Mouse (Mus musculus): ENCODE measurements around the gene Grap. TPM values are rescaled to one million over a fixed set of nuclear protein-coding genes. Genes with fewer than 3 reads are reported as not detected.
"Not testable (repeated sequence)": the region's sequence is repeated elsewhere in the genome, so short reads cannot be mapped to it uniquely, and the experiment has no call there.

Gene Grap
- polyA plus RNA-seq, 1 experiment from 2014 or later = 7.4 TPM

- Histone ChIP-seq H3K27ac (no peak overlapping the region), H3K36me3 (no peaks in the 10 kb centered on the region), H3K27me3 (no peaks in the 10 kb centered on the region), H3K4me3 (peak overlapping the region; percentile 37), H3K4me1 (peaks cover 12% of the 10 kb centered on the region; the same call in 1 of the 2 replicates), H3K4me2 (replicated peaks) (peak overlapping the region; percentile 76), H3K9ac (no peak overlapping the region; the same call in 1 of the 2 replicates), H3K9me3 (no peaks in the 10 kb centered on the region)
- 13% methylated on average over 6 of the region's 6 CpGs for WGBS
- no peak for ATAC-seq (ENCODE audit: insufficient number of reproducible peaks, insufficient read depth, low FRiP score, low TSS enrichment)
Measured at GRCm38 (mm10) chr11:61619356-61619755, 33.7 kb upstream of the Grap start.

DNA sequence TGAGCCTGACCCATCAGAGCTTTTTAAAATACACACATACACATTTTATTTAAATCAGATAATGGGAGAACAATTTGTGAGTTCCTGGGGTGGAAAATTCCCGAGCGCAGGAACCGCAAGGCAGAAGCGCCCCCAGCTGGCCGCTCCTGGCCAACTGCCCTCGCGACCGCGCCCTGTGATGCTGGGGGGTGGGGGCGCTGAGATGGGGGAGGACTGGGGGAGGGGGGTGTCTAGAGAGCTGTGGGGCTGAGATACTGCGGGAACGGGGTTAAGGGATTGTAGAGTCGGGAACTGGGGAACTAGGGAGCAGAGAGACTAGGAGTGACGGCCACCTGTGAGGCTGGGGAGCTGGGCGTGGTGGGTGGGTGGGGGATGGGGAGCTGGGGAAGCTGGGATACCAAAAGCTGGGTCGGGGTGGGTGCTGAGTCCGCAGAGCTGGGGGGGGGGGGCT is 33.2 kb upstream of the Grap start:
- WGBS = 3% methylated on average over 17 of the region's 17 CpGs
- Histone ChIP-seq H3K27me3 (no peaks in the 10 kb centered on the region), H3K27ac (no peak overlapping the region), H3K4me2 (replicated peaks) (peak overlapping the region; percentile 76), H3K36me3 (no peaks in the 10 kb centered on the region), H3K4me1 (peaks cover 12% of the 10 kb centered on the region; the same call in 1 of the 2 replicates), H3K9me3 (no peaks in the 10 kb centered on the region), H3K9ac (peak overlapping the region; percentile 27; the same call in 1 of the 2 replicates), H3K4me3 (peak overlapping the region; percentile 37)
- ATAC-seq (ENCODE audit: insufficient number of reproducible peaks, insufficient read depth, low FRiP score, low TSS enrichment) = 0 out of 2 replicates have a peak, but pooled peaks have one; percentile 1

GRCm38 (mm10) chr11:61620254-61620670 is 32.8 kb upstream of the Grap start:
- Histone ChIP-seq H3K9ac (peak overlapping the region; percentile 27; the same call in 1 of the 2 replicates), H3K36me3 (no peaks in the 10 kb centered on the region), H3K27me3 (no peaks in the 10 kb centered on the region), H3K4me2 (replicated peaks) (peak overlapping the region; percentile 76), H3K9me3 (no peaks in the 10 kb centered on the region), H3K4me3 (peak overlapping the region; percentile 37), H3K27ac (no peak overlapping the region), H3K4me1 (peaks cover 12% of the 10 kb centered on the region; the same call in 1 of the 2 replicates)
- WGBS = under 1% methylated on average over 17 of the region's 17 CpGs
- 0 out of 2 replicates have a peak, but pooled peaks have one; percentile 52 for ATAC-seq (ENCODE audit: insufficient number of reproducible peaks, insufficient read depth, low FRiP score, low TSS enrichment)

DNA sequence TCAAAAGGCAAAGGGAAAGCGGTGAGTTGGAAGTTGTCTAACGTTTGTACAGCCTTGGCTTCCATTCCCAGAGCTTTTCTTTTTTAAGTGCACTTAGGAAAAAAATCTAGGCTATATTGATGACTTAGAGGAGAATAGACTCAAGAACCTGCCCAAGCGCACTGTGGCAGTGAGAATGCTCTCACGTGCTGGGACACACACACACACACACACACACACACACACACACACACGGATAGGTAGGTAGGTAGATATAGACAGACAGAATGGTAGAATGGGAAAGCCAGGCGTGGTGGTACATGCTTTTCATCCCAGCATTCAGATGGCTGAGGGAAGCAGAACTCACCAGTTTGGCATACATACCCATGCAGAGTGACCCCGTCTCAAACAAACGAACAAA is 32.3 kb upstream of the Grap start:
- 66% methylated on average over 8 of the region's 8 CpGs for WGBS
- H3K4me2 ChIP-seq (replicated peaks) = peak overlapping the region; percentile 76
- no peak for ATAC-seq (ENCODE audit: insufficient number of reproducible peaks, insufficient read depth, low FRiP score, low TSS enrichment)
- H3K27ac ChIP-seq = no peak overlapping the region
- no peaks in the 10 kb centered on the region for H3K36me3 ChIP-seq
- H3K4me3 ChIP-seq = peak overlapping the region; percentile 37; the same call in 1 of the 2 replicates
- H3K27me3 ChIP-seq = no peaks in the 10 kb centered on the region
- H3K9me3 ChIP-seq = no peaks in the 10 kb centered on the region
- H3K4me1 ChIP-seq = peaks cover 9% of the 10 kb centered on the region; the same call in 1 of the 2 replicates
- H3K9ac ChIP-seq = no peak overlapping the region

GRCm38 (mm10) chr11:61625136-61625535 is 27.9 kb upstream of the Grap start:
- no peaks in the 10 kb centered on the region for H3K27me3 ChIP-seq
- 74% methylated on average over 7 of the region's 7 CpGs for WGBS
- no peak for ATAC-seq (ENCODE audit: insufficient number of reproducible peaks, insufficient read depth, low FRiP score, low TSS enrichment)
- no peaks in the 10 kb centered on the region for H3K36me3 ChIP-seq
- H3K9me3 ChIP-seq = no peaks in the 10 kb centered on the region
- no peaks in the 10 kb centered on the region for H3K4me1 ChIP-seq
- no peak overlapping the region for H3K4me3 ChIP-seq
- H3K27ac ChIP-seq = no peak overlapping the region
- no peak overlapping the region for H3K9ac ChIP-seq
- no peak overlapping the region for H3K4me2 ChIP-seq (replicated peaks)

DNA sequence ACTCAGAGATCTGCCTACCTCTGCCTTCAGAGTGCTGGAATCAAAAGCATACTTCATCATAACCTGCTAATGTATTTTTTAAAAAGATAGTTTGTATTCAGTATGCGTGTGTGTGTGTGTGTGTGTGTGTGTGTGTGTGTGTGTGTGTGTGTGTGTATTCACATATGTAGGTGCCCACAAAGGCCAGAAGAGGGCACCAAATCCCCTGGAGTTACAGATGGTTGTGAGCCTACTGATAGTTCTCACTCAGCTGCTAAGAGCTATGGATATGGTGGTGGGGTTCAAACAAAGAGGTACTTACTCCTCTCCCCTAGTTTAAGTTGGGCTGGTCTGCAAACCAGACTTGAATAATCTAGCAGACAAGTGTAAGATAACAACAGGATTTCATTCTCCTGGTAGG is 26.6 kb upstream of the Grap start:
- 87% methylated on average over 1 of the region's 1 CpGs for WGBS
- no peaks in the 10 kb centered on the region for H3K27me3 ChIP-seq
- H3K9ac ChIP-seq = no peak overlapping the region
- H3K36me3 ChIP-seq = no peaks in the 10 kb centered on the region
- H3K4me1 ChIP-seq = no peaks in the 10 kb centered on the region
- H3K27ac ChIP-seq = no peak overlapping the region
- H3K4me2 ChIP-seq (replicated peaks) = no peak overlapping the region
- no peak overlapping the region for H3K4me3 ChIP-seq
- H3K9me3 ChIP-seq = no peaks in the 10 kb centered on the region
- ATAC-seq (ENCODE audit: insufficient number of reproducible peaks, insufficient read depth, low FRiP score, low TSS enrichment) = no peak

- Histone ChIP-seq H3K27ac (no peak overlapping the region), H3K4me1 (no peaks in the 10 kb centered on the region), H3K27me3 (no peaks in the 10 kb centered on the region), H3K4me2 (replicated peaks) (no peak overlapping the region), H3K9ac (no peak overlapping the region), H3K36me3 (no peaks in the 10 kb centered on the region), H3K4me3 (no peak overlapping the region), H3K9me3 (no peaks in the 10 kb centered on the region)
- no peak for ATAC-seq (ENCODE audit: insufficient number of reproducible peaks, insufficient read depth, low FRiP score, low TSS enrichment)
- WGBS = 56% methylated on average over 3 of the region's 3 CpGs
Measured at GRCm38 (mm10) chr11:61629621-61630020, 23.4 kb upstream of the Grap start.

DNA sequence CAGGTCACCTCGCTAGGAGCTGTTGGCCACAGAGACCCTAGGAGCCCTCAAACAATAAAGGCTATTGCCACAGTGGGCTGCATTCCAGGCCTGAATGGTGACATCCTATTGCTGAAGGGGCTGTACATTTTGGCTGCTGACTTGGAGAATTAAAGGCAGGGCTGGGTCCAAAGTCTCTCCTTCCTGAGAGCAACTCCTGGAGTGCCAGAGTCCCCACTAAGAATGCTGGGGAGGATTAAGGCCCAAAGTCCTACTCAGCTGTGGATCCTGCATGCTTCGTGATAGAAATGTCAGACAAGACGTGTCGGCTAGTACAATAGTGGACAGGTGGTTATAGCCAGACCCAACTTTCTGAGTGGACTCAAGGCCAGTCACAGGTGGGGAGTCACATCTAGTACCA is 16.8 kb upstream of the Grap start:
- not testable (repeated sequence) for ATAC-seq (ENCODE audit: insufficient number of reproducible peaks, insufficient read depth, low FRiP score, low TSS enrichment); H3K4me2 ChIP-seq (replicated peaks)

DNA sequence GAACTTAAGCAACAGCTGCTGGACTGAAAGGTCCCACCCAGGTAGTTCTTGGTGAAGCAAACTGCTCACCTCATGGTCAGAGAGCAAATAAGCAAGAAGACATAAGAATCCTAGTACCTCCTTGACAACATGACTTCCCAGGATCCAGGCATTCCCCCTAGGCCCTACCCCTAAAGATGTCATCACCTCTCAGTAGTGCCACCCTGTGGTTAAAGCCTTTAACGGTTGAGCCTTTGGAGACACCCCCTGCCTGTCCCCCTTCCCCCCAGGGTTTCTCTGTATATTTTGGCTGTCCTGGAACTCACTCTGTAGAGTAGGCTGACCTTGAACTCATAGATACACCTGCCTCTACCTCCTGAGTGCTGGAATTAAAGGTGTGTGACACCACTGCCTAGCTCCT is 15.7 kb upstream of the Grap start:
- Histone ChIP-seq H3K4me2 (replicated peaks) (no peak overlapping the region), H3K36me3 (no peaks in the 10 kb centered on the region), H3K27ac (no peak overlapping the region), H3K27me3 (no peaks in the 10 kb centered on the region), H3K4me1 (no peaks in the 10 kb centered on the region), H3K4me3 (no peak overlapping the region), H3K9me3 (no peaks in the 10 kb centered on the region), H3K9ac (no peak overlapping the region)
- 47% methylated on average over 1 of the region's 1 CpGs for WGBS
- ATAC-seq (ENCODE audit: insufficient number of reproducible peaks, insufficient read depth, low FRiP score, low TSS enrichment) = no peak

More for the DNA sequence above, 16.8 kb upstream of the Grap start:
- H3K9ac ChIP-seq, H3K9me3 ChIP-seq, H3K27ac ChIP-seq, H3K27me3 ChIP-seq, H3K4me1 ChIP-seq, H3K36me3 ChIP-seq, H3K4me3 ChIP-seq: not testable (repeated sequence)
- WGBS = 94% methylated on average over 3 of the region's 4 CpGs

DNA sequence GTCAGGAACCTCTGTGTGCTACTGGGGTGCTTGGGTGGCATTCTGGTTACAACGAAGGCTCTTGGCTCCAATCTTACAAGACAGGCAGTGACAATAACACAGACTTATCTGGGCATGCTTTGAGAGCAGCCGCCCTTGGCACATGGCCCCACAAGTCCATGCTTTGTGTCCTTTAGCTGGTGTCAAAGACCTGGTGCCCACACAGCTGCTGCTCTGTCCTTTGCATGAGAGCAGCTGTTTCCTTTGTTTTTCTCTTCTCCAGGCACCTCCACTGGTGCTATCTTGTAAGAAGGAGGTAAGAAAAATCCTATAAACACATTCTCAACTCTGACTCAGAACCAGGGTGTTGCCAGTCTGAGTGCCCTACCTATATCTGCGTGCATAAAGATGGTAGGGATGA is 15.2 kb upstream of the Grap start:
- H3K36me3 ChIP-seq = no peaks in the 10 kb centered on the region
- no peak for ATAC-seq (ENCODE audit: insufficient number of reproducible peaks, insufficient read depth, low FRiP score, low TSS enrichment)
- H3K9ac ChIP-seq = no peak overlapping the region
- no peak overlapping the region for H3K4me2 ChIP-seq (replicated peaks)
- H3K9me3 ChIP-seq = no peaks in the 10 kb centered on the region
- no peaks in the 10 kb centered on the region for H3K27me3 ChIP-seq
- 89% methylated on average over 3 of the region's 3 CpGs for WGBS
- no peak overlapping the region for H3K4me3 ChIP-seq
- H3K4me1 ChIP-seq = no peaks in the 10 kb centered on the region
- no peak overlapping the region for H3K27ac ChIP-seq

GRCm38 (mm10) chr11:61638764-61639536 is 14.1 kb upstream of the Grap start:
- no peak overlapping the region for H3K4me3 ChIP-seq
- ATAC-seq (ENCODE audit: insufficient number of reproducible peaks, insufficient read depth, low FRiP score, low TSS enrichment) = no peak
- H3K9me3 ChIP-seq = no peaks in the 10 kb centered on the region
- 81% methylated on average over 12 of the region's 12 CpGs for WGBS
- no peaks in the 10 kb centered on the region for H3K4me1 ChIP-seq
- no peaks in the 10 kb centered on the region for H3K27me3 ChIP-seq
- no peak overlapping the region for H3K9ac ChIP-seq
- no peak overlapping the region for H3K27ac ChIP-seq
- no peak overlapping the region for H3K4me2 ChIP-seq (replicated peaks)
- no peaks in the 10 kb centered on the region for H3K36me3 ChIP-seq

GRCm38 (mm10) chr11:61639601-61640177 is 13.4 kb upstream of the Grap start:
- H3K4me1 ChIP-seq = no peaks in the 10 kb centered on the region
- ATAC-seq (ENCODE audit: insufficient number of reproducible peaks, insufficient read depth, low FRiP score, low TSS enrichment) = no peak
- H3K4me2 ChIP-seq (replicated peaks) = no peak overlapping the region
- H3K9ac ChIP-seq = no peak overlapping the region
- H3K27ac ChIP-seq = no peak overlapping the region
- 87% methylated on average over 6 of the region's 6 CpGs for WGBS
- no peaks in the 10 kb centered on the region for H3K9me3 ChIP-seq
- H3K27me3 ChIP-seq = no peaks in the 10 kb centered on the region
- no peak overlapping the region for H3K4me3 ChIP-seq
- H3K36me3 ChIP-seq = no peaks in the 10 kb centered on the region

Measured in embryonic facial prominence, embryonic 12.5 days (tissue).